Mouse (Mus musculus): ENCODE results near the gene Tpst2. TPM values are rescaled to one million over a fixed set of nuclear protein-coding genes. Genes with fewer than 3 reads are reported as not detected.

Gene Tpst2
- total and polyA plus RNA-seq, 2 experiments from 2014 or later, result 42.9 to 86.1 TPM

GRCm38 (mm10) chr5:112282123-112282779 is 5.8 kb downstream of the Tpst2 start:
- 56% methylated on average over 6 of the region's 6 CpGs for WGBS
- H3K27me3 ChIP-seq (ENCODE audit: control insufficient read depth, insufficient read depth, low read length), result no peaks in the 10 kb centered on the region
- H3K4me2 ChIP-seq (ENCODE audit: low read depth, low read length), result 0 out of 2 replicates have a peak overlapping the region, but pooled peaks have one; percentile 12
- H3K9ac ChIP-seq (replicated peaks; ENCODE audit: low read depth, low read length), result no peak overlapping the region
- no peaks in the 10 kb centered on the region for H3K9me3 ChIP-seq (replicated peaks; ENCODE audit: control insufficient read depth, low read length)
- peaks cover 64% of the 10 kb centered on the region for H3K4me1 ChIP-seq (ENCODE audit: control insufficient read depth, insufficient read depth)
- no peaks in the 10 kb centered on the region for H3K36me3 ChIP-seq (replicated peaks; ENCODE audit: control insufficient read depth, insufficient read depth, low read length)
- peak overlapping the region; percentile 78 for H3K27ac ChIP-seq (ENCODE audit: low read depth)
- ATAC-seq (ENCODE audit: insufficient read depth, low read depth) (no peak), DNase-seq (ENCODE audit: low spot score) (no peak)
- no peak for TF ChIP-seq CTCF (IDR thresholded peaks at IDR 0.05; ENCODE audit: low read depth)
- TF ChIP-seq EP300 (IDR thresholded peaks at IDR 0.05; ENCODE audit: low read depth), result no peak
- no peak overlapping the region for H3K4me3 ChIP-seq (ENCODE audit: low read depth, low read length)

DNA sequence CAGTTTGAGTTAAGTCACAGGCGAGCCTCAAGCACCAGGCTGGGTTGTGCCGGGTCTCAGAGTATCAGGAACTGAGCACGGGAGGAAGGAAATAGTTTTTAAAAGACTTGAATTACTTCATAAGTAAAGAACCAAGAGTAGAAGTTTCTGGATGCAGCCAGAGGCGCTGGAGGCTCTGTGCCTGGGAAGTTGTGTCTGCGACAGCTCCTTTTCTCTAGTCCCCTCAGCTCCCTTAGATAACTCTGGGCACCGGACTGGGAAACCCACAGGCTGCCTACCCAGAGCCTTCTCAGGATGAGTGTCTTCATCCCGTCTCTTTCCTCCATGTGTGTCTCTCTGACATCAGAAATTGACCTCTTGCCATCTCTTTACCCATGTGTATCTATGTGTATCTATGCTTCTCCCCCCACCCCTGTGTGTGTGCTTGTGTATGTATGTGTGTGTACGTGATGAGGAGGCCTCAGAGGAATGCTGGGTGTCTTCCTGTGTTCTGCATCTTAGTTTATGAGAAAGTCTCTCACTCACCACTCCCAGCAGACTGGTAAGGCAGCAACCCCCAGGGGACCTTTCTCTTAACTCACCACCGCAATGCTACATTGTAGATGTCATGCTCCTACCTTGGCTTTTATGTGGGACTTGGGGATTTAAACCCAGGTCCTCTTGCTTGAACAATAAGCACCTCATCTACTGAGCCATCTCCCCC is 6.4 kb downstream of the Tpst2 start:
- TF ChIP-seq EP300 (IDR thresholded peaks at IDR 0.05; ENCODE audit: low read depth), result no peak
- no peak for TF ChIP-seq CTCF (IDR thresholded peaks at IDR 0.05; ENCODE audit: low read depth)
- H3K27ac ChIP-seq (ENCODE audit: low read depth), result peak overlapping the region; percentile 78
- H3K4me3 ChIP-seq (ENCODE audit: low read depth, low read length), result no peak overlapping the region
- no peaks in the 10 kb centered on the region for H3K36me3 ChIP-seq (replicated peaks; ENCODE audit: control insufficient read depth, insufficient read depth, low read length)
- ATAC-seq (ENCODE audit: insufficient read depth, low read depth) (no peak), DNase-seq (ENCODE audit: low spot score) (no peak)
- H3K9ac ChIP-seq (replicated peaks; ENCODE audit: low read depth, low read length), result no peak overlapping the region
- peak overlapping the region; percentile 12; the same call in 1 of the 2 replicates for H3K4me2 ChIP-seq (ENCODE audit: low read depth, low read length)
- H3K4me1 ChIP-seq (ENCODE audit: control insufficient read depth, insufficient read depth), result peaks cover 62% of the 10 kb centered on the region
- H3K9me3 ChIP-seq (replicated peaks; ENCODE audit: control insufficient read depth, low read length), result no peaks in the 10 kb centered on the region
- 52% methylated on average over 9 of the region's 9 CpGs for WGBS
- no peaks in the 10 kb centered on the region for H3K27me3 ChIP-seq (ENCODE audit: control insufficient read depth, insufficient read depth, low read length)

- peaks cover 68% of the 10 kb centered on the region for H3K4me1 ChIP-seq (ENCODE audit: control insufficient read depth, insufficient read depth)
- H3K27me3 ChIP-seq (ENCODE audit: control insufficient read depth, insufficient read depth, low read length), result no peaks in the 10 kb centered on the region
- H3K9ac ChIP-seq (replicated peaks; ENCODE audit: low read depth, low read length), result no peak overlapping the region
- no peak overlapping the region for H3K4me3 ChIP-seq (ENCODE audit: low read depth, low read length)
- no peaks in the 10 kb centered on the region for H3K9me3 ChIP-seq (replicated peaks; ENCODE audit: control insufficient read depth, low read length)
- H3K27ac ChIP-seq (ENCODE audit: low read depth), result peak overlapping the region; percentile 78
- 56% methylated on average over 10 of the region's 10 CpGs for WGBS
- DNase-seq (ENCODE audit: low spot score), result peak; percentile 32
- H3K36me3 ChIP-seq (replicated peaks; ENCODE audit: control insufficient read depth, insufficient read depth, low read length), result no peaks in the 10 kb centered on the region
- TF ChIP-seq EP300 (IDR thresholded peaks at IDR 0.05; ENCODE audit: low read depth), result peak; percentile 47; the same call in 1 of the 2 replicates
- TF ChIP-seq CTCF (IDR thresholded peaks at IDR 0.05; ENCODE audit: low read depth), result no peak
- peak overlapping the region; percentile 12; the same call in 1 of the 2 replicates for H3K4me2 ChIP-seq (ENCODE audit: low read depth, low read length)
- peak; percentile 49 for ATAC-seq (ENCODE audit: insufficient read depth, low read depth)
These were observed 7.2 kb downstream of the Tpst2 start for GRCm38 (mm10) chr5:112283543-112284202.

GRCm38 (mm10) chr5:112284203-112284582 is 7.7 kb downstream of the Tpst2 start:
- H3K27ac ChIP-seq (ENCODE audit: low read depth), result peak overlapping the region; percentile 78
- H3K4me2 ChIP-seq (ENCODE audit: low read depth, low read length), result no peak overlapping the region
- no peak overlapping the region for H3K9ac ChIP-seq (replicated peaks; ENCODE audit: low read depth, low read length)
- TF ChIP-seq EP300 (IDR thresholded peaks at IDR 0.05; ENCODE audit: low read depth) (no peak), CTCF (IDR thresholded peaks at IDR 0.05; ENCODE audit: low read depth) (no peak)
- no peaks in the 10 kb centered on the region for H3K9me3 ChIP-seq (replicated peaks; ENCODE audit: control insufficient read depth, low read length)
- ATAC-seq (ENCODE audit: insufficient read depth, low read depth) (no peak), DNase-seq (ENCODE audit: low spot score) (no peak)
- peaks cover 65% of the 10 kb centered on the region for H3K4me1 ChIP-seq (ENCODE audit: control insufficient read depth, insufficient read depth)
- WGBS, result 72% methylated on average over 7 of the region's 7 CpGs
- H3K4me3 ChIP-seq (ENCODE audit: low read depth, low read length), result no peak overlapping the region
- H3K27me3 ChIP-seq (ENCODE audit: control insufficient read depth, insufficient read depth, low read length), result no peaks in the 10 kb centered on the region
- H3K36me3 ChIP-seq (replicated peaks; ENCODE audit: control insufficient read depth, insufficient read depth, low read length), result no peaks in the 10 kb centered on the region

DNA sequence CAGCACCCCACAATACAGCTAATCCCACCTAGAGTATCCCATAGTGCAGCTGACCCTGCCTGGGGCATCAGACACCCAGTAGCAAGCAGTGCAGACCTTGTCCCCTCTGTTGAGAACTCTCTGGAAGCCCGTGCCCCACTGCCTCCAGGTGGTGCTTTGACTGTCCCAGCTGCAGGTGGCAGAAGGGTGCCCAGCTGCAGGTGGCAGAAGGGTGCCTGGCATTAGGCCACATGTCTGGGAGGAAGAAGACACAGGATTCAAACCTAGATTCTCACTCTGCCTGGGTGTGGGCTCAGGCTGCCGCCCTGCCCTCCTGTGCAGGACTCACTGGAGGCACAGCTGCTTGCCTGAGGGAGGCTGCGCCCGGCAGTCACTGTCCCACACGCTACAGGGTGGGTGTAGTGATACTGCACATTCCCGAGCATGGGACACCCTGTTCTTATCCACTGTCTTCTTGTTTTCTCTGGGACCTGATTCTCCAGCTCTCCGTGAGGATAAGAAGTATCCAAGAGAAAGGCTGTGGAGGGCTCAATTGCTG is 9.1 kb downstream of the Tpst2 start:
- Histone ChIP-seq H3K9ac (replicated peaks; ENCODE audit: low read depth, low read length) (no peak overlapping the region), H3K27ac (ENCODE audit: low read depth) (peak overlapping the region; percentile 78; the same call in 1 of the 2 replicates), H3K36me3 (replicated peaks; ENCODE audit: control insufficient read depth, insufficient read depth, low read length) (no peaks in the 10 kb centered on the region), H3K9me3 (replicated peaks; ENCODE audit: control insufficient read depth, low read length) (no peaks in the 10 kb centered on the region), H3K4me3 (ENCODE audit: low read depth, low read length) (no peak overlapping the region), H3K4me2 (ENCODE audit: low read depth, low read length) (no peak overlapping the region), H3K4me1 (ENCODE audit: control insufficient read depth, insufficient read depth) (peaks cover 52% of the 10 kb centered on the region), H3K27me3 (ENCODE audit: control insufficient read depth, insufficient read depth, low read length) (no peaks in the 10 kb centered on the region)
- WGBS, result 83% methylated on average over 7 of the region's 7 CpGs
- DNase-seq (ENCODE audit: low spot score) (no peak), ATAC-seq (ENCODE audit: insufficient read depth, low read depth) (no peak)
- TF ChIP-seq CTCF (IDR thresholded peaks at IDR 0.05; ENCODE audit: low read depth), result no peak
- no peak for TF ChIP-seq EP300 (IDR thresholded peaks at IDR 0.05; ENCODE audit: low read depth)
